ENCODE assay signal across 23 mouse cellular contexts in the genomic region with DNA sequence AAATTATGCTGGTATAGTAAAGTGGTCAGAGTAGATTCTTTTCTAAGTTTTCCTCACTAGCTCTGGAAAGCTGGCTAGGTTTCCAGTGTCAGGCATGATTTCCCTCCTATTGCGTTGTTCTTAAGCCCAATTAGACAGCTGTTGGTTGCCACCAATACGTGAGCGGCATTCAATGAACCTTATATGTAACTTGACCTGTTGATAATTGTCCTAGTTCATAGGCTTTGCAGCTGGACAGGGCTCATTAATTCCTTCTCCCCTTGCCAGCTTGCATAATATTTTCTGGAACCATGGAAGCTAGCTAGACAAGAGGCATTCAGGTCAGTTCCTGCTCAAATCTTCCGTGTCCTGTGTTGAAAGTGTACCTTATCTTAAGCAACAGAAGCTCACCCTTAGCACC.
DNase-seq lines count a peak whose midpoint lies in the region; ATAC-seq and TF ChIP-seq lines count a peak whose summit lies in the region.
"Had no signal": no experiment of that assay in that cellular context is flagged by ENCODE, and none has a peak within 500 bp of the region (broad histone marks: within the 10 kb centered on the region; RNA-seq: fewer than 3 reads in every experiment).

No protein-coding gene starts in this region.

- no peak overlapping the region for H3K4me2 ChIP-seq in forebrain, embryonic 16.5 days (ENCODE audit: low read length)
- H3K4me2 ChIP-seq: embryonic facial prominence, embryonic 13.5 days; heart, embryonic 11.5 days; limb, embryonic 12.5 days; liver, embryonic 13.5 days; midbrain, embryonic 11.5 days; neural tube, embryonic 15.5 days had no signal

- no peak for TF ChIP-seq POLR2A in brain, embryonic 14.5 days (IDR thresholded peaks at IDR 0.05; ENCODE audit: borderline replicate concordance, extremely low read depth, insufficient read depth, insufficient read length, poor library complexity, severe bottlenecking)

- H3K4me3 ChIP-seq in forebrain, embryonic 16.5 days (replicated peaks; ENCODE audit: low read length) = no peak overlapping the region
- H3K4me3 ChIP-seq in left cerebral cortex, adult 2 months = no peak overlapping the region
- H3K4me3 ChIP-seq: embryonic facial prominence, embryonic 13.5 days; limb, embryonic 12.5 days; liver, embryonic 13.5 days; neural tube, embryonic 15.5 days had no signal

- H3K4me1 ChIP-seq in forebrain, embryonic 16.5 days (replicated peaks; ENCODE audit: control insufficient read depth, insufficient read depth, low read length) = no peaks in the 10 kb centered on the region
- H3K4me1 ChIP-seq: embryonic facial prominence, embryonic 13.5 days; limb, embryonic 12.5 days; liver, embryonic 13.5 days; neural tube, embryonic 15.5 days had no signal

- no peaks in the 10 kb centered on the region for H3K36me3 ChIP-seq in forebrain, embryonic 16.5 days (ENCODE audit: control insufficient read depth, insufficient read depth)
- H3K36me3 ChIP-seq: embryonic facial prominence, embryonic 13.5 days; limb, embryonic 12.5 days; liver, embryonic 13.5 days; neural tube, embryonic 15.5 days had no signal

- H3K27ac ChIP-seq in forebrain, embryonic 16.5 days (ENCODE audit: low read length) = no peak overlapping the region
- no peak overlapping the region for H3K27ac ChIP-seq in left cerebral cortex, adult 2 months
- H3K27ac ChIP-seq: embryonic facial prominence, embryonic 13.5 days; hindbrain, postnatal 0 days; limb, embryonic 12.5 days; liver, embryonic 13.5 days; neural tube, embryonic 15.5 days; stomach, postnatal 0 days had no signal

- WGBS in forebrain, embryonic 16.5 days = 30% methylated on average over 4 of the region's 4 CpGs

- H3K27me3 ChIP-seq in forebrain, embryonic 16.5 days (replicated peaks; ENCODE audit: control insufficient read depth, insufficient read depth, low read length) = no peaks in the 10 kb centered on the region
- H3K27me3 ChIP-seq: embryonic facial prominence, embryonic 13.5 days; limb, embryonic 12.5 days; liver, embryonic 13.5 days; neural tube, embryonic 15.5 days had no signal

- no peak for TF ChIP-seq CTCF in brain, embryonic 14.5 days (IDR thresholded peaks at IDR 0.05; ENCODE audit: borderline replicate concordance, extremely low read depth, insufficient read depth, insufficient read length)
- no peak for TF ChIP-seq CTCF in left cerebral cortex, adult 2 months (IDR thresholded peaks at IDR 0.05)

- peak; percentile 49 for ATAC-seq in forebrain, embryonic 16.5 days
- ATAC-seq: hindbrain, postnatal 0 days; intestine, embryonic 16.5 days had no signal

- no peaks in the 10 kb centered on the region for H3K9me3 ChIP-seq in forebrain, embryonic 16.5 days (ENCODE audit: control insufficient read depth, low read length)
- H3K9me3 ChIP-seq: embryonic facial prominence, embryonic 13.5 days; limb, embryonic 12.5 days; liver, embryonic 13.5 days; neural tube, embryonic 15.5 days had no signal

- intact Hi-C loops in left cerebral cortex, adult 2 months (cut with DNase I) = no loop called here

- H3K9ac ChIP-seq in forebrain, embryonic 16.5 days (replicated peaks; ENCODE audit: low read depth, low read length) = no peak overlapping the region
- H3K9ac ChIP-seq: embryonic facial prominence, embryonic 13.5 days; limb, embryonic 12.5 days; liver, embryonic 13.5 days; neural tube, embryonic 15.5 days had no signal

- peak; percentile 21 for DNase-seq in kidney, adult 11 months
- DNase-seq in kidney, postnatal 10 days = no peak
- peak; percentile 73 for DNase-seq in brain, embryonic 14.5 days (ENCODE audit: low read depth)
- peak; percentile 4 for DNase-seq in kidney, postnatal 14 days
- no peak for DNase-seq in thymus, postnatal 4 days
- no peak for DNase-seq in left cerebral cortex, adult 2 months (ENCODE audit: extremely low spot score in 1 of 2, low spot score in 2 of 2)
- DNase-seq in testis, postnatal 10 days (ENCODE audit: low spot score) = no peak
- DNase-seq: adrenal gland, postnatal 14 days; cerebellum, adult 9-10 months; gastrocnemius, postnatal 10 days; layer of hippocampus, postnatal 36 days; liver, embryonic 13.5 days; lung, adult 2 months; lung, postnatal 14 days had no signal

Comparison
In these comparisons a context has a peak if more than half of its experiments do, and no peak if none do; other contexts are left out.
1. DNase-seq: peak in kidney, adult 11 months (single experiment), brain, embryonic 14.5 days (single experiment) and kidney, postnatal 14 days (single experiment); none in kidney, postnatal 10 days (single experiment), thymus, postnatal 4 days (single experiment), left cerebral cortex, adult 2 months (0 of 2) and testis, postnatal 10 days (single experiment).